Mouse (Mus musculus) mature B cell (primary cell): ENCODE results near the gene Dhcr7.

Source experiments
- in situ Hi-C: fragments of 300-500 bp; cut with MboI; formaldehyde crosslinking; loops from 2 replicates; pipeline ENCODE4 v1.14.3; 2019

Gene Dhcr7

DNA sequence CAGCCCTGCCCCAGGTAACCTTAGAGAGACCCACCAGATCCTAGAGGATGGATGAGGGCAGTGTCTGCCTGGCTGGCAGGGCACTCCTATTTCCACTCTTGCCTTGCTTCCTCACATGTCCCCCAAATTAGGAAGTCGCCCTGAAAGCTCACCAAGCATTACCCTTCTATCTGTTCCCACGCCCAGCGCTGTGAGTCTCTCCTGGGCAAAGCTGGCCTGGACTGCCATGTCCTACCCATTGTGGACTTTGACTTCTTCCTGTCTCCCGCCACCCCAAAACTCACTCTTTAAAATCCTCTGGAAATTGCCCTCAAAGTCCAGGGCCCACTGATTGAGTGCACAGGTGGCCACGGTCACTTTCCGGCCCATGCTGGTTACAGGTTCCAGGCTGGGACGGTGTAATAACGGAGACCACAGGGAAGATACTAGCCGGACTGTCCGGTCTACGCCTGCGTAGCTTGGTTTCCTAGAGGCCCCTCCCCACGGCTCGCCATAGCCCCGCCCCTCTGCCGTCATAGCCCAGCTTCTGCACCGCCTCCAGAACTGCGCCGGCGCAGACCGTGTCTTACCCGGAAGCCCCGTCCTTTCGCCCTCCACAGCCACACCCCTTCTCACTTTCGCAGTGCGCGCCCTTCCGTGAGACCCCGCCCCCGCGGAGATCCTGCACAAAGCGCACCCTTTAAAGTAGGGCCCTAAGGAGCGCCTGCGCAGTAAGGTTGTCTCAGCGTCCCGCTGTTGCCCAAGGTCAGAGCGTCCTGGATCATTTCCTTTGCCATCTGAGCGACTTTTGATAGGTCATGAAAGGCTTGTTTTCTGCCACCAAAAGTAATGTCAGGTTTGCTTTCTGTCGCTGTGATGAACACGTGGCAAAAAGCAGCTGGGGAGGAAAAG lies at the start of gene Dhcr7, which contains the start of gene Nadsyn1:
Dhcr7 (plus strand) TSS at position 771 of the 891 bp plus-strand sequence.
Nadsyn1 (minus strand) TSS at position 475 of the 891 bp plus-strand sequence.
- in situ Hi-C loops, result loop anchor here (10.0 kb wide), 1 partner anchor 92 kb away; no protein-coding TSS in a partner anchor

GRCm38 (mm10) chr7:143776137-143776536 lies 46.8 kb upstream of the Dhcr7 start:
- in situ Hi-C loops, result loop anchor here (25.0 kb wide), 1 partner anchor 786 kb away; the partner anchor contains the start of gene Ppfia1

GRCm38 (mm10) chr7:143777375-143777774 lies 45.6 kb upstream of the Dhcr7 start:
- in situ Hi-C loops, result loop anchor here (25.0 kb wide), 1 partner anchor 785 kb away; the partner anchor contains the start of gene Ppfia1

DNA sequence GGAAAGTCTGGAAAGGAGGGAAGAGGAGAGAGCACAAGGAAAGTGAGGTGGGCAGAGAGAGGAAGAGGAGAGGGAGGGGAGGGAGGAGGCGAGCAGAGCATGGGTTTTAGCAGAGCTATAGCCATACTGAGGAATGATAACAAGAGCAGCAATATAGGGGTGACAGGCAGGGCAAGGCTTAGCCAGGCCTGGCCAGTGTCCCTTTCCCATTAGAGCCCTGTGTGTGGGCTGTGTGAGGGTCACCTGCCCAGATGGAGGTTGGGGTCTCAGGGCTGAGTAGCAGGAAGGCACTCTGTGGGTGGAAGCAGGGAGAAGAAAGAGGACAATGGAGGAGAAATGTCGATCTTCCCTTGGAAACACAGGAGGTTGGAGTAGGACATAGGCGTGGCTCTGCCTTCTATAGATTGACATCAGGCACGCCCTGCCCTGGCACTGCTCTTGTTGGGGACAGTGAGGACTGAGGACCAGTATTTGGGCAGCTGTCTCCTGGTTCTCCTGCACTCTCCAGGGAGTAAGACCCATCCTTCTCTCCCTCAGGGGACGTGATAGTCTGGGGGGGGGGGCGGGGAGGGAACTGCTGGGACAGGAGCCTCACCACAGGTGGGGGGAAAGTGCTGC lies 39.5 kb upstream of the Dhcr7 start:
- in situ Hi-C loops, result loop anchor here (25.0 kb wide), 1 partner anchor 779 kb away; the partner anchor contains the start of gene Ppfia1

DNA sequence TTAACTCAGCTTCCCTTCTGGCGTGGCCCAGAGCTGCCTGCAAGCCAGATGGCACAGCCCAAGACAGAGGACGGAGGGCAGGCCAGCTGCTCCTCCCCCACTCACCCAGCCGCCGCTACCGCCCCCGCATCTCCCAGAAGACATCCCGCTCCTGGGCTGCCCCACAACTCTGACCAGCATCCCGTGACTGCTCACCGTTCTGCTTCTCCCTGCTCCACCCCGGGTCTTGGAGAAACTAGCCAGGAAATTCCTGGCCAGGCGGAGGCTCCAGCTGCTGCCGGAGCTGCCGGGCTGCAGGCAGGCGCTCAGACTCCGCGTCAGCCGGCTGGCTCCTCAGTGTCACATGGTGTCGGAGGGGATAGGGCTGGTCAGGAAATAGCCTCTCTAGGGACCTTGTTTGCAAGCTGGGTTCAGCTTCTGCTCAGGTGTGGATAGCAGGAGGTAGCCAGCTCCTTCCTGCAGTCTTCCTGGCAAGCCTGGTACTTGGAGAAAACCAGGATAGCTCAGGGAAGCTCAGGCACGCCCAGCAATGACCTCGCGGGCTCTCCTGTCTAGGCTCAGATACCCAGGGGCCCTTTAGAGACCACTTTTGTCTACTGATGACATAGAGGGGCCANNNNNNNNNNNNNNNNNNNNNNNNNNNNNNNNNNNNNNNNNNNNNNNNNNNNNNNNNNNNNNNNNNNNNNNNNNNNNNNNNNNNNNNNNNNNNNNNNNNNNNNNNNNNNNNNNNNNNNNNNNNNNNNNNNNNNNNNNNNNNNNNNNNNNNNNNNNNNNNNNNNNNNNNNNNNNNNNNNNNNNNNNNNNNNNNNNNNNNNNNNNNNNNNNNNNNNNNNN lies 38.7 kb upstream of the Dhcr7 start, which contains the start of gene Mrgpre:
Mrgpre (minus strand) TSS at position 505 of the 834 bp plus-strand sequence.
- in situ Hi-C loops, result loop anchor here (25.0 kb wide), 1 partner anchor 778 kb away; the partner anchor contains the start of gene Ppfia1

GRCm38 (mm10) chr7:143792336-143792985 lies 30.5 kb upstream of the Dhcr7 start:
- in situ Hi-C loops, result loop anchor here (25.0 kb wide), 1 partner anchor 770 kb away; the partner anchor contains the start of gene Ppfia1

- in situ Hi-C loops, result loop anchor here (25.0 kb wide), 1 partner anchor 769 kb away; the partner anchor contains the start of gene Ppfia1
Measured at GRCm38 (mm10) chr7:143793121-143793520, 29.8 kb upstream of the Dhcr7 start.

- in situ Hi-C loops, result loop anchor here (25.0 kb wide), 1 partner anchor 764 kb away; the partner anchor contains the start of gene Ppfia1
Measured at GRCm38 (mm10) chr7:143798783-143799182, 24.2 kb upstream of the Dhcr7 start.

DNA sequence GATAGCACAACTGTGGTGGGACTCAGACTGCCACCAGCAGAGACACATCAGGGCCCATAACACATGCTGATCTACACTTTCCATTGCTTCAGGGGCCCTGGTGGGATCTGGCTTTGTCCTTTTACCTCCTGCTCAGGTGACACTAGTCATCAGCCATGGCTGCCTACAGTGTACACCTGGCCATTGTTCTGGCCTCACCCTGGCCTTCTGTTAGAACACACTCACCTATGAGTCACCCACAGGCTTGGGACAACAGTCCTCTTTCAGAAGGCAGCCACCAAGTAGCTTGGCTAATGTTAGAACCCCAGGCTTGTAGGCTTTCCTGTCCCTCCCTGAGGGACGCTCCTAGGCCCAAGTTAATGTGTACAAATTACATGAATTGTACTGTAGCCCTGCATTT lies 22.2 kb upstream of the Dhcr7 start:
- in situ Hi-C loops, result no loop called here

DNA sequence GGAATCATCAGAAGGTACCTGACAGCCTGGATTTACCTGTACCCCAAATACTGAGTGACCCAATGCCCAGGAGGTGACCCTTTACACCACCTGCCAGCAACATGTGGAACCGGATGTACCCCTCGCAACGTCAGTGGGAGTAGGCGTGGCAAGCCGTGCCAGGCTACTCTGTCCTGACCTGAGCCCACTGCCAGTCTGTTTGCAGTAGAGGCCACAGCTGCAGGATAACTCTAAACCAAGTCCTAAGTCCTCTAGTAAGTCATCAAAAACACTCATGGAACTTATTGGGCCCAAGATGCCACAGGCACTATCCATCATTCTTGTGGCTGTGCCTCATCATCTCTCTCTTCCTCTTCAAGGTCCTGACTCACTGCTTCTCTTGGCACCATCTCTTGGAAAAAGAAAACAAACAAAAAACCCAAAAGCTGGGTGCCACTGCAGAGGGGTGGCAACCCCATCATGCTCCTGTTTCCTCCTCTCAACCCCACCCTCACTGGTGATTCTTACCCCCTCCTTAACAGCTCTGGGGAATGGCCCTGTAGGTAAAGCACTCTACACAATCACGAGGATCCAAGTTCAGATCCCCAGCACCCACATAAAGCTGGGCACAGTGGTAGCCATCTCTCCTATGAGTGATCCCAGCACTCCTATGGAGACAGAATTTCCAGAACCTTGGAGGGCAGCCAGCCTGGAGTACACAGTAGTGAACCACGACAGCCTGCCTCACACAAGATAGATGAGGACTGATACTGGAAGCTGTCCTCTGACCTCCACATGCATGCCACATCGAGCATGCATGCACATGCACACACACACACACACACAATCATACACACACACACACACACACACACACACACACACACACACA lies 21.5 kb upstream of the Dhcr7 start:
- in situ Hi-C loops, result no loop called here

DNA sequence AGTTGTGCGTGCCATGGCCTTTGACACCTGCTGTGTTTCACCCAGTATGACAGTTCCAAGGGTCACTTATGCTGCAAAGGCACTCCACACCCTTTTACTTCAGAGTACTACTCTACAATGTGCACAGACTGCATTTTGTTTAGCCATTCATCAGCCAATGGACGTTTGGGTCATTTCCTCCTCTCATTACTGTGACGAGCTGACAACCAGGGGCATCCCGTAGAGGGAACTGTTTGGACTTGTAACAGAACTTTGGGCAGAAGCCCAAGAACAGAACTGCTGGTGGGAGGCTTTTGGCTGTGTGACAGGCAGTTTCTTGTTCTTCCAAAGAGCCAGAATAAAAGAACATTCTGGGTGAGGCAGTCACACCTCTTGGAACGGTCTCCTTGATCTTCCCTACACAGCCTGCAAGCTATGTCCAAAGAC lies 17.7 kb upstream of the Dhcr7 start:
- in situ Hi-C loops, result no loop called here

- in situ Hi-C loops, result no loop called here
Measured at GRCm38 (mm10) chr7:143808909-143809308, 14.0 kb upstream of the Dhcr7 start.

DNA sequence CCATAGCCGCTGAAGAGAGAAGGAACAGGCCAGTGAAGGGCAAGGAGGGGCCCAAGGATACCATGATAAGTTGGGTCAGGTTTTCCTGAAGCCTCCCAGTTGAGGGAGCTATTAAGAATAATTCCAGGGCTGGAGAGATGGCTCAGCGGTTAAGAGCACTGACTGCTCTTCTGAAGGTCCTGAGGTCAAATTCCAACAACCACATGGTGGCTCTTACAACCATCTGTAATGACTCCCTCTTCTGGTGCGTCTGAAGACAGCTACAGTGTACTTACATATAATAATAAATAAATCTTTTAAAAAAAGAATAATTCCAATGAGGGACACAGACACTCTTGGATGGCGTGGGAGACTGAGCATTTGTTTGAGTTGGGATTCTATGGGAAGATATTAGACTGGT lies 3.7 kb upstream of the Dhcr7 start:
- in situ Hi-C loops, result no loop called here

GRCm38 (mm10) chr7:143821241-143821640 lies 1.7 kb upstream of the Dhcr7 start:
- in situ Hi-C loops, result loop anchor here (10.0 kb wide), 1 partner anchor 94 kb away; no protein-coding TSS in a partner anchor

DNA sequence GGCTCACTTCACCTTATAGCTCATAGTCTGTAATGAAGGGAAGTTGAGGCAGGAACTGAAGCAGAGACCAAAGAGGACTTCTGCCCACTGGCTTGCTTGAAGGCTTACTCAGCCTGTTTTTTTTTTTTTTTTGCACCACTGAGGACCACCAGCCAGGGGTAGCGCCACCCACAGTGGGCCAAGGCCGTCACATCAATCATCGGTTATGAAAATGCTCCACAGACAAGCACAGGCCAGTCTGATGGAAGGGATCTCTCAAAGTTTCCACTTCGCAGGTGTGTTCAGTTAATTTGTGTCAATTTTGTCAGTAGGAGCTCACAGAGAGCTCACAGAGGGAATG lies 291 bp downstream of the Dhcr7 start:
- in situ Hi-C loops, result loop anchor here (10.0 kb wide), 1 partner anchor 92 kb away; no protein-coding TSS in a partner anchor

DNA sequence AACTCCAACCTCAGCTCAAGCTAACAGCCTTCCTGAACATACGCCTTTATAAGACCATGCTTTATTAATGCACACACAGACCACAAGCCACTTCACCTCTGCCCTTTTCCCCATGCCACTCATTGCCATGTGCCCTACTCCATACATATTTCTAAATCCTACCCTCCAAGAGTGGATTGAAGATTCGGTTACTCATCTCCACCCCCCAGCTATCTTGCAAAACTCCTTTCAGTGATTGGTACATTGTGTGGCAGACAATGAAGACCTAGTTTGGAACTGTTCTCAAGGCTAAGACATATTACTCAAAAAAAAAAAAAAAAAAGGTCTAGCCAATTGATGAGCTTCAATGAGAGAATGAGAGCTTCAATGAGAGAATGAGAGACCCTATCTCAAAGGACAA lies 4.0 kb downstream of the Dhcr7 start:
- in situ Hi-C loops, result loop anchor here (10.0 kb wide), 1 partner anchor 88 kb away; no protein-coding TSS in a partner anchor

GRCm38 (mm10) chr7:143829504-143830331 lies 6.8 kb downstream of the Dhcr7 start:
- in situ Hi-C loops, result loop anchor here (10.0 kb wide), 1 partner anchor 85 kb away; no protein-coding TSS in a partner anchor

DNA sequence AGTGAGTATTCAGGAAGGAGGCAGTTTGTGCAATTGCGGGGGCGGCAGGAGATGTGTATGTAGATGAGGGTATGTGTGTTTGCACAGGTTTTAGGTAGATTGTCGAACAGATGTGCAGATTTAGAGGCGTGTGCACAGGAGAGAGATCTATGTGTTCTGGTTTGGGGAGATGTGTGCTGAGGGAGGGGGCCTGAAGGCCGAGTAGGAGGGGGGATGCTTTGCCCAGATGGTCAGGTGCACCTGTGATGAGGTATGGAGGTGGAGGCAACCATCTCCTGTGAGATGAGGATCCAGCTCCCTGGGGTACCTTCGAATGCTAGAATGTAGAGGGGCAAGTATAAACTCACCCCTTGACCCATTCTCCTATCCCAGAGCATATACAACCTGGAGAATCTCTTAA lies 7.5 kb downstream of the Dhcr7 start:
- in situ Hi-C loops, result no loop called here

GRCm38 (mm10) chr7:143832196-143832595 lies 9.3 kb downstream of the Dhcr7 start:
- in situ Hi-C loops, result no loop called here
